Mouse (Mus musculus) megakaryocyte, adult 5-6 weeks (primary cell): Measurements from ENCODE around the gene Kcnv2. TPM values are rescaled to one million over a fixed set of nuclear protein-coding genes. Genes with fewer than 3 reads are reported as not detected.

Experiments
- ATAC-seq: 2 replicates; pipeline ENCODE4 v1.8.0; 2016; ENCODE audit warnings: mild to moderate bottlenecking, inconsistent platforms; ENCODE audit not compliant: poor library complexity, severe bottlenecking
- total RNA-seq, 2 experiments: library from RNA; stranded (forward) in 1 of 2; stranded (reverse) in 1 of 2; fragments of 153-499, 151-499 nt in 1 of 2; fragments of 221-1000, 200-1000 nt in 1 of 2; gene quantifications; 2 replicates each; pipeline versions ENCODE4 v1.2.3 to v1.2.4; 2015 to 2017

The Kcnv2 gene
- total RNA-seq (2015) (not detected in 2 replicates), total RNA-seq (2017) (not detected in 2 replicates)

GRCm38 (mm10) chr19:27322281-27322680 is at the start of gene Kcnv2:
TSS of gene Kcnv2 (plus strand) at chr19:27322588.
- no peak for ATAC-seq

- ATAC-seq: no peak
Measured at GRCm38 (mm10) chr19:27273385-27273784, 49.0 kb upstream of the Kcnv2 start.

- ATAC-seq: no peak
Measured at GRCm38 (mm10) chr19:27274382-27274781, 48.0 kb upstream of the Kcnv2 start.

GRCm38 (mm10) chr19:27279174-27279573 is 43.2 kb upstream of the Kcnv2 start:
- no peak for ATAC-seq

- no peak for ATAC-seq
Measured at GRCm38 (mm10) chr19:27310039-27310438, 12.3 kb upstream of the Kcnv2 start.

- ATAC-seq: no peak
Measured at GRCm38 (mm10) chr19:27311311-27311710, 11.1 kb upstream of the Kcnv2 start.

- no peak for ATAC-seq
Measured at GRCm38 (mm10) chr19:27312266-27313079, 9.9 kb upstream of the Kcnv2 start.

- no peak for ATAC-seq
Measured at GRCm38 (mm10) chr19:27313080-27313413, 9.3 kb upstream of the Kcnv2 start.

GRCm38 (mm10) chr19:27316313-27317258 is 5.8 kb upstream of the Kcnv2 start:
- peak; percentile 38; the same call in 1 of the 2 replicates for ATAC-seq

- no peak for ATAC-seq
Measured at GRCm38 (mm10) chr19:27317337-27317736, 5.1 kb upstream of the Kcnv2 start.

GRCm38 (mm10) chr19:27322911-27323627 is 681 bp downstream of the Kcnv2 start:
- no peak for ATAC-seq

GRCm38 (mm10) chr19:27325558-27325957 is 3.2 kb downstream of the Kcnv2 start:
- ATAC-seq: no peak

GRCm38 (mm10) chr19:27327569-27327968 is 5.2 kb downstream of the Kcnv2 start:
- no peak for ATAC-seq

- no peak for ATAC-seq
Measured at GRCm38 (mm10) chr19:27328166-27328565, 5.8 kb downstream of the Kcnv2 start.

- ATAC-seq: no peak
Measured at GRCm38 (mm10) chr19:27328644-27329043, 6.3 kb downstream of the Kcnv2 start.

GRCm38 (mm10) chr19:27332207-27332794 is 9.9 kb downstream of the Kcnv2 start:
- no peak for ATAC-seq

- ATAC-seq: no peak
Measured at GRCm38 (mm10) chr19:27336126-27336917, 13.9 kb downstream of the Kcnv2 start.

- no peak for ATAC-seq
Measured at GRCm38 (mm10) chr19:27346501-27346900, 24.1 kb downstream of the Kcnv2 start.

GRCm38 (mm10) chr19:27351700-27352099 is 29.3 kb downstream of the Kcnv2 start:
- ATAC-seq: no peak

- ATAC-seq: no peak
Measured at GRCm38 (mm10) chr19:27360381-27360780, 38.0 kb downstream of the Kcnv2 start.
